Mouse (Mus musculus) adrenal gland, adult (tissue): ENCODE results near the gene Gm15140.
"Not testable (repeated sequence)": the region's sequence is repeated elsewhere in the genome, so short reads cannot be mapped to it uniquely, and the experiment has no call there.

ENCODE experiments used
- DNase-seq, 2 experiments: peaks; one replicate each; pipeline ENCODE4 v3.0.0; 2022 to 2023; ENCODE audit warnings: low spot score in 1 of 2; ENCODE audit not compliant: inconsistent age in 2 of 2

Gm15140 gene

GRCm38 (mm10) chrX:154120585-154120984 is at the start of gene Gm15140:
Gm15140 (minus strand) TSS chrX:154120685.
- not testable (repeated sequence) for DNase-seq
